Mouse (Mus musculus): ENCODE data around the gene Per3.

- TF ChIP-seq CTCF (IDR thresholded peaks at IDR 0.05; ENCODE audit: control insufficient read depth, insufficient read depth, low read length): peak; percentile 68
- TF ChIP-seq POLR2A (IDR thresholded peaks at IDR 0.05; ENCODE audit: borderline replicate concordance, control insufficient read depth, low read depth, low read length): no peak
Observed at GRCm38 (mm10) chr4:150966556-150966955, 77.9 kb downstream of the Per3 start.
